Mouse (Mus musculus) liver, postnatal 0 days (tissue): ENCODE data around the gene Msi2.

Source experiments
- CTCF ChIP-seq: sonication (generic); IDR thresholded peaks from 2 replicates; pipeline ENCODE4 v1.5.1; 2016; ENCODE audit warnings: antibody characterized with exemption, low read depth
- EP300 ChIP-seq: IDR thresholded peaks from 2 replicates; pipeline ENCODE4 v1.6.1; 2016; ENCODE audit warnings: antibody characterized with exemption, low read depth, mild to moderate bottlenecking

- TF ChIP-seq EP300 (no peak), CTCF (no peak)
These were observed 254.4 kb downstream of the Msi2 start for GRCm38 (mm10) chr11:88463951-88464350.
